Mouse (Mus musculus) MEL (cell line): Measurements from ENCODE around the gene Tll2. TPM values are rescaled to one million over a fixed set of nuclear protein-coding genes. Genes with fewer than 3 reads are reported as not detected.

Experiments
- DNase-seq: peaks from one replicate; pipeline ENCODE4 v3.0.0; 2011; ENCODE audit warnings: low read depth, low spot score
- H3K27ac ChIP-seq: 2 replicates; pipeline ENCODE4 v1.5.1; 2012; ENCODE audit warnings: low read depth, mild to moderate bottlenecking, control low read depth, low read length, moderate library complexity; ENCODE audit not compliant: control insufficient read depth
- H3K27me3 ChIP-seq, 2 experiments: fragments of 150-350 bp in 1 of 2; sonication (generic) in 1 of 2; 2 replicates each; pipeline ENCODE4 v1.6.1; 2012; ENCODE audit warnings: low read length in 2 of 2, mild to moderate bottlenecking in 2 of 2, improper control_type of control experiment in 1 of 2, moderate library complexity in 1 of 2; ENCODE audit not compliant: insufficient read depth in 2 of 2, control insufficient read depth in 1 of 2
- H3K36me3 ChIP-seq, 2 experiments: 2 replicates each; pipeline ENCODE4 v1.6.1; 2012 to 2014; ENCODE audit warnings: low read length in 2 of 2, improper control_type of control experiment in 1 of 2, inconsistent platforms in 1 of 2, mild to moderate bottlenecking in 1 of 2; ENCODE audit not compliant: insufficient read depth in 2 of 2, control insufficient read depth in 1 of 2
- H3K4me1 ChIP-seq, 2 experiments: fragments of 150-350 bp in 1 of 2; sonication (generic) in 1 of 2; 2 replicates each; pipeline ENCODE4 v1.6.1; 2012; ENCODE audit warnings: low read length in 2 of 2, improper control_type of control experiment in 1 of 2, mild to moderate bottlenecking in 1 of 2; ENCODE audit not compliant: insufficient read depth in 2 of 2, control insufficient read depth in 1 of 2
- H3K4me3 ChIP-seq, 2 experiments: fragments of 150-350 bp in 1 of 2; sonication (generic) in 1 of 2; 2 replicates each; pipeline ENCODE4 v1.5.1; 2012; ENCODE audit warnings: low read depth in 2 of 2, low read length in 2 of 2, mild to moderate bottlenecking in 2 of 2, moderate library complexity in 2 of 2, control low read depth in 1 of 2, improper control_type of control experiment in 1 of 2; ENCODE audit not compliant: control insufficient read depth in 1 of 2, insufficient read depth in 1 of 2
- H3K79me2 ChIP-seq: 2 replicates; pipeline ENCODE4 v1.6.1; 2012; ENCODE audit warnings: mild to moderate bottlenecking, low read length, moderate library complexity; ENCODE audit not compliant: control insufficient read depth, poor library complexity, insufficient read depth
- H3K9ac ChIP-seq: 2 replicates; pipeline ENCODE4 v1.6.1; 2012; ENCODE audit warnings: low read depth, mild to moderate bottlenecking, control low read depth, low read length, moderate library complexity; ENCODE audit not compliant: control insufficient read depth, poor library complexity, severe bottlenecking
- H3K9me3 ChIP-seq: fragments of 150-350 bp; sonication (generic); replicated peaks from 2 replicates; pipeline ENCODE4 v1.6.1; 2012; ENCODE audit warnings: mild to moderate bottlenecking, low read length, improper control_type of control experiment, moderate library complexity; ENCODE audit not compliant: insufficient read depth
- BHLHE40 ChIP-seq: IDR thresholded peaks from 2 replicates; pipeline ENCODE4 v1.6.1; 2012; ENCODE audit warnings: low read depth, mild to moderate bottlenecking, inconsistent platforms, low read length, improper control_type of control experiment, borderline replicate concordance
- CHD1 ChIP-seq: IDR thresholded peaks from 2 replicates; pipeline ENCODE4 v1.6.1; 2012; ENCODE audit warnings: low read depth, mild to moderate bottlenecking, inconsistent platforms, low read length, improper control_type of control experiment
- CTCF ChIP-seq, 3 experiments: IDR thresholded peaks in 2 of 3; conservative IDR thresholded peaks in 1 of 3; 2 replicates each; pipeline ENCODE4 v1.5.1; 2011 to 2012; ENCODE audit warnings: low read length in 3 of 3, low read depth in 2 of 3, mild to moderate bottlenecking in 2 of 3, improper control_type of control experiment in 1 of 3, inconsistent platforms in 1 of 3, mixed read lengths in 1 of 3, moderate library complexity in 1 of 3; ENCODE audit not compliant: control insufficient read depth in 1 of 3, insufficient read depth in 1 of 3, poor library complexity in 1 of 3, severe bottlenecking in 1 of 3
- E2F4 ChIP-seq: IDR thresholded peaks from 2 replicates; pipeline ENCODE4 v1.6.1; 2011; ENCODE audit warnings: low read depth, low read length, improper control_type of control experiment, borderline replicate concordance
- EP300 ChIP-seq, 2 experiments: IDR thresholded peaks; 2 replicates each; pipeline ENCODE4 v1.6.1; 2011; ENCODE audit warnings: improper control_type of control experiment in 2 of 2, low read length in 2 of 2, low read depth in 1 of 2, mild to moderate bottlenecking in 1 of 2
- ETS1 ChIP-seq: IDR thresholded peaks from 2 replicates; pipeline ENCODE4 v1.6.1; 2012; ENCODE audit warnings: low read depth, mild to moderate bottlenecking, inconsistent platforms, low read length, improper control_type of control experiment, moderate library complexity
- GABPA ChIP-seq: IDR thresholded peaks from 2 replicates; pipeline ENCODE4 v1.6.1; 2012; ENCODE audit warnings: low read depth, mild to moderate bottlenecking, inconsistent platforms, low read length, improper control_type of control experiment, moderate library complexity
- GATA1 ChIP-seq: IDR thresholded peaks from 2 replicates; pipeline ENCODE4 v1.6.1; 2011; ENCODE audit warnings: low read depth, low read length, improper control_type of control experiment
- JUND ChIP-seq: IDR thresholded peaks from 2 replicates; pipeline ENCODE4 v1.6.1; 2011; ENCODE audit warnings: low read depth, mild to moderate bottlenecking, improper control_type of control experiment, low read length
- KAT2A ChIP-seq: conservative IDR thresholded peaks from 2 replicates; pipeline ENCODE4 v1.6.1; 2012; ENCODE audit warnings: low read depth, low read length, improper control_type of control experiment, inconsistent platforms
- MAFK ChIP-seq: IDR thresholded peaks from 2 replicates; pipeline ENCODE4 v1.6.1; 2011; ENCODE audit warnings: low read depth, mild to moderate bottlenecking, low read length, improper control_type of control experiment, borderline replicate concordance
- MAX ChIP-seq: IDR thresholded peaks from 2 replicates; pipeline ENCODE4 v1.6.1; 2011; ENCODE audit warnings: low read length, improper control_type of control experiment
- MAZ ChIP-seq: IDR thresholded peaks from 2 replicates; pipeline ENCODE4 v1.6.1; 2012; ENCODE audit warnings: low read depth, mild to moderate bottlenecking, inconsistent platforms, low read length, improper control_type of control experiment
- MEF2A ChIP-seq: IDR thresholded peaks from 2 replicates; pipeline ENCODE4 v1.6.1; 2014; ENCODE audit warnings: low read depth, mild to moderate bottlenecking, inconsistent platforms, low read length, improper control_type of control experiment; ENCODE audit not compliant: poor library complexity, insufficient replicate concordance, severe bottlenecking; ENCODE audit errors: extremely low read depth
- NRF1 ChIP-seq: IDR thresholded peaks from 2 replicates; pipeline ENCODE4 v1.6.1; 2014; ENCODE audit warnings: low read depth, mild to moderate bottlenecking, inconsistent platforms, low read length, improper control_type of control experiment, moderate library complexity; ENCODE audit not compliant: poor library complexity, insufficient read depth, severe bottlenecking
- POLR2AphosphoS5 ChIP-seq: IDR thresholded peaks from 2 replicates; pipeline ENCODE4 v1.6.1; 2012; ENCODE audit warnings: low read depth, borderline replicate concordance, mild to moderate bottlenecking, inconsistent platforms, low read length, moderate library complexity, mixed read lengths
- RAD21 ChIP-seq: IDR thresholded peaks from 2 replicates; pipeline ENCODE4 v1.6.1; 2011; ENCODE audit warnings: mild to moderate bottlenecking, low read depth, low read length, improper control_type of control experiment
- SIN3A ChIP-seq: IDR thresholded peaks from 2 replicates; pipeline ENCODE4 v1.6.1; 2012; ENCODE audit warnings: low read length, improper control_type of control experiment, inconsistent platforms
- TAL1 ChIP-seq: IDR thresholded peaks from 2 replicates; pipeline ENCODE4 v1.6.1; 2012; ENCODE audit warnings: mild to moderate bottlenecking, inconsistent platforms, low read length, moderate library complexity, mixed read lengths
- TCF12 ChIP-seq: IDR thresholded peaks from 2 replicates; pipeline ENCODE4 v1.6.1; 2014; ENCODE audit warnings: low read depth, mild to moderate bottlenecking, inconsistent platforms, low read length, improper control_type of control experiment, moderate library complexity
- UBTF ChIP-seq: IDR thresholded peaks from 2 replicates; pipeline ENCODE4 v1.6.1; 2012; ENCODE audit warnings: low read depth, mild to moderate bottlenecking, inconsistent platforms, low read length, improper control_type of control experiment, moderate library complexity, borderline replicate concordance; ENCODE audit not compliant: insufficient read depth
- USF2 ChIP-seq, 2 experiments: IDR thresholded peaks; 2 replicates each; pipeline ENCODE4 v1.6.1; 2011 to 2012; ENCODE audit warnings: improper control_type of control experiment in 2 of 2, low read length in 2 of 2, borderline replicate concordance in 1 of 2, inconsistent platforms in 1 of 2, low read depth in 1 of 2, mild to moderate bottlenecking in 1 of 2; ENCODE audit not compliant: insufficient read depth in 1 of 2
- ZKSCAN1 ChIP-seq: IDR thresholded peaks from 2 replicates; pipeline ENCODE4 v1.6.1; 2012; ENCODE audit warnings: low read depth, mild to moderate bottlenecking, inconsistent platforms, low read length, improper control_type of control experiment, moderate library complexity
- ZNF384 ChIP-seq: IDR thresholded peaks from 2 replicates; pipeline ENCODE4 v1.6.1; 2012; ENCODE audit warnings: low read depth, mild to moderate bottlenecking, inconsistent platforms, low read length, improper control_type of control experiment
- polyA plus RNA-seq, 2 experiments: library from polyadenylated mRNA; stranded (reverse) in 1 of 2; unstranded in 1 of 2; fragments of >175 nt in 1 of 2; fragments of >200 nt in 1 of 2; gene quantifications; 2 replicates each; pipeline versions ENCODE4 v1.2.1 to v1.2.4; 2012; ENCODE audit warnings: low replicate concordance in 2 of 2, low read depth in 1 of 2; ENCODE audit not compliant: insufficient read length in 2 of 2, insufficient read depth in 1 of 2, missing spikeins in 1 of 2
- total RNA-seq: library from RNA; depleted of rRNA; stranded (reverse); fragments of 300-350 nt; gene quantifications from 2 replicates; pipeline ENCODE4 v1.2.3, GENCODE M21; 2012

Tll2 gene
- total and polyA plus RNA-seq, 3 experiments = not detected

DNA sequence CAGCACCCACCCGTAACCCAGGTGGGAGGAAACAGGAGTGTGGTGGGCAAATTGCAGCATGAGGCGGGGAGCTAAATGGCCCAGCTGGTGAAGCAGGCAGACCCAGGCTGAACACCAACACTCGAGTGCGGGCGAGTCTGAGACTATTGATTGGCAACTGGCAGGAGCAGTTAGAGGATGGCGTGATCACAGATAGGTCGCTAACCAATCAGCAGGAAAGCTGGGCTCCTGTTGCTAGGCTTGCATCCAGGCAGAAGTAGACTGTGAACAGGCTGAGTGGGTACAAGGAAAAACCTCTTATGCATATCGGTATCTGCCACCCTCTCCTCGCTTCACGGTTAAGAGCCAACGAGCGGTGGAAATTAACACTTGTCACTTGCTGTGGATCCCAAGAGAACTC, 9.0 kb downstream of the Tll2 start:
- Histone ChIP-seq H3K4me3 (no peak overlapping the region), H3K79me2 (no peaks in the 10 kb centered on the region), H3K4me1 (no peaks in the 10 kb centered on the region), H3K27ac (no peak overlapping the region), H3K9ac (no peak overlapping the region), H3K36me3 (no peaks in the 10 kb centered on the region), H3K9me3 (no peaks in the 10 kb centered on the region), H3K27me3 (peaks cover 0 to 2% of the 10 kb centered on the region in 2 experiments; a peak in 1 of 4 replicates)
- no peak for TF ChIP-seq SIN3A
- no peak for TF ChIP-seq MAFK
- no peak for TF ChIP-seq TCF12
- no peak for TF ChIP-seq GATA1
- DNase-seq = no peak

DNA sequence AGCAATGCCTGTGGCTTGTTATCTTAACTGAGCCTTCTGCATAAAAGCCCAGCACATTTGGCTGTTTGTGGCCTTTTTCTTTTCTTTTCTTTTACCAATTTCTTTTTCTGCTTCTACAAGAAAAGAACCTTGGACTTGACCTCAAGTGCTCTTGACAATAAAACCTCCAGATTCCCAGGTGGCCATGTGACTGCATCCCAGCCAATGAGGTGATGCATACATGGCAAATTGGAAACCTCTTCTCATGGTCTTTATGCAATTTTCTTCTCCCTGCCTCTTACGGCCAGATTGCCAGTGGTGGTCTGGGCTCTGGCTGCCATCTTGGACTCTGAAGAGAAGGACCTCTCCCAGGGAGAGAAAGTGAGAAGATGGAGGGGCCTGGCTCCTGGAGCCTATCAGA, 13.3 kb downstream of the Tll2 start:
- H3K9ac ChIP-seq = no peak overlapping the region
- DNase-seq = no peak
- no peaks in the 10 kb centered on the region for H3K4me1 ChIP-seq
- H3K9me3 ChIP-seq = no peaks in the 10 kb centered on the region
- H3K79me2 ChIP-seq = no peaks in the 10 kb centered on the region
- TF ChIP-seq MAZ = no peak
- TF ChIP-seq ZNF384 = no peak
- no peak for TF ChIP-seq NRF1
- no peak for TF ChIP-seq SIN3A
- no peak for TF ChIP-seq CTCF (IDR thresholded peaks at IDR 0.05 in 2 of 3, conservative IDR thresholded peaks at IDR 0.05 in 1 of 3; ENCODE audit: control insufficient read depth in 1 of 3, insufficient read depth in 1 of 3, low read depth in 2 of 3, low read length in 3 of 3, poor library complexity in 1 of 3, severe bottlenecking in 1 of 3)
- no peak for TF ChIP-seq RAD21
- TF ChIP-seq USF2 (IDR thresholded peaks at IDR 0.05; ENCODE audit: borderline replicate concordance in 1 of 2, insufficient read depth in 1 of 2, low read depth in 1 of 2, low read length in 2 of 2) = no peak
- no peaks in the 10 kb centered on the region for H3K27me3 ChIP-seq
- no peak overlapping the region for H3K4me3 ChIP-seq
- no peak overlapping the region for H3K27ac ChIP-seq
- H3K36me3 ChIP-seq = no peaks in the 10 kb centered on the region

DNA sequence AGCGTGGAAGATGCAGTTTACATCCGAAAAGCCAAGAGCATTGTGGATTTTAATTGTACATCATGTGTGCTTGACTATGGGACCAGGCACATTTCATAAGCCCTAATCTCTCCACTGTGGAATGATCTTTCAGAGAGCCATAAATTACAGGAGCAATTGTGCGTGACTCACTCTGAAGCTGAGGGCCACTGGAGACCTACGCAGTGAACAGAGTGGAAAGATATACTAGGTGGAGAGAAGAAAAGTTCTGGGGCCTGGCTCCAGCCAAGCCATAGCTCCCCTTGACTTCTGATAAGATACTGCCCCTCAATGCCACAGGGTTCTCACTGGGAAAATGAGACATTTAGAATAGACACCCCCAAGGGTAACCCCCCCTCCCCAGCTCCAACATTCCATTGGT, 13.7 kb downstream of the Tll2 start:
- Histone ChIP-seq H3K79me2 (no peaks in the 10 kb centered on the region), H3K9me3 (no peaks in the 10 kb centered on the region), H3K27ac (no peak overlapping the region), H3K27me3 (no peaks in the 10 kb centered on the region)
- DNase-seq = no peak
- TF ChIP-seq BHLHE40 (no peak), GATA1 (no peak), RAD21 (no peak), POLR2AphosphoS5 (no peak), JUND (no peak), MEF2A (no peak), E2F4 (no peak), TAL1 (no peak), EP300 (IDR thresholded peaks at IDR 0.05; ENCODE audit: low read depth in 1 of 2, low read length in 2 of 2) (no peak), KAT2A (no peak), GABPA (no peak), USF2 (IDR thresholded peaks at IDR 0.05; ENCODE audit: borderline replicate concordance in 1 of 2, insufficient read depth in 1 of 2, low read depth in 1 of 2, low read length in 2 of 2) (no peak), SIN3A (no peak), MAX (no peak), MAZ (no peak), CHD1 (no peak), ETS1 (no peak), ZKSCAN1 (no peak), UBTF (no peak)
- TF ChIP-seq, all 39 proteins: peak for 0
- Histone ChIP-seq H3K36me3 (no peaks in the 10 kb centered on the region), H3K9ac (no peak overlapping the region), H3K4me3 (no peak overlapping the region), H3K4me1 (no peaks in the 10 kb centered on the region)
